Mouse (Mus musculus) right cerebral cortex, postnatal 10 days (tissue): ENCODE results near the gene Gm31571.
"Not testable (repeated sequence)": the region's sequence is repeated elsewhere in the genome, so short reads cannot be mapped to it uniquely, and the experiment has no call there.

ENCODE experiments used
- DNase-seq, 2 experiments: peaks; one replicate each; pipeline ENCODE4 v3.0.0; 2021; ENCODE audit warnings: low spot score in 2 of 2

The Gm31571 gene

DNA sequence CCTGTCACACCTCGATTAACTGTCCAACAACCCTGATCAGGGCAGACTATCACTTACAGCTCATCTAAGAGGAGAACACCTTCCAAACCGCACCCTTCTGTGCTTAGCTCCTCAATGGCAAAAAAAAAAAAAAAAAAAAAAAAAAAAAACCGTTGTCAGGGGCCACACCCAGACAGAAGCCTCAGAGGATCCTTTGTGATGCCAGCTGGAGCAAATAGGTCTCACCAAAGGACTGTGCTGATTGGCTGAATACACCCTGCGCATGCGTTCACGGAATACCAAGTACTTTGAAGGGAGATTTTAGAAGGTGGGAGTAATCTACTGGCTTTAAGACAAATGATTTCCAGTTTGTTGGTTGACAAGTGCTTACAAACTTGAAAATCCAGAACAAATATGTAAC, at the start of gene Gm31571:
Gene Gm31571, minus strand, starts transcription at position 101 of the 400 bp plus-strand sequence.
- not testable (repeated sequence) for DNase-seq
